Mouse (Mus musculus) cerebellum, postnatal 36 days (tissue): ENCODE results near the gene 1700017N19Rik.

Experiments
- DNase-seq, 2 experiments: peaks; one replicate each; pipeline ENCODE4 v3.0.0; 2021 to 2022; ENCODE audit warnings: mixed read lengths in 2 of 2

Gene 1700017N19Rik

GRCm38 (mm10) chr10:100661970-100662590, 71.8 kb downstream of the 1700017N19Rik start:
- DNase-seq = no peak
